Mouse (Mus musculus): ENCODE results near the gene Dppa4. TPM values are rescaled to one million over a fixed set of nuclear protein-coding genes. Genes with fewer than 3 reads are reported as not detected.
"Not testable (repeated sequence)": the region's sequence is repeated elsewhere in the genome, so short reads cannot be mapped to it uniquely, and the experiment has no call there.

Gene Dppa4
- polyA plus RNA-seq, 1 experiment from 2014 or later: not detected

DNA sequence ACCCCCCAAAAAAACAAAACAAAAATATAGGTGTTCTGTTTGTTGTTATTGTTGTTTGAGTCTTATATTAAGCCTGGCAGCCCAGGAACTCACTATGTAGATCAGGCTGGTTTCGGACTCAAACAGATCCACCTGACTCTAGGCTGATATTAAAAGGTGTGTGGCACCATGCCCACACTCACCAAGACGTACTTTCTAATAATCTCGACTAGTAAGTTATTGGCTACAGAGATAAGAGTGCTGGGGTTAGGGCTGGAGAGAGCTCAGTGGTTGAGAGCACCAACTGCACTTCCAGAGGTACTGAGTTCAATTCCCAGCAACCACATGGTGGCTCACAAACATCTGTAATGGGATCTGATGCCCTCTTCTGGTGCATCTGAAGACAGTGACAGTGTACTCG lies 2.6 kb upstream of the Dppa4 start:
- 90% methylated on average over 4 of the region's 4 CpGs for whole genome bisulfite sequencing
- Histone ChIP-seq H3K9ac (ENCODE audit: low read depth, low read length) (no peak overlapping the region), H3K36me3 (ENCODE audit: control insufficient read depth, insufficient read depth, low read length) (no peaks in the 10 kb centered on the region), H3K4me2 (ENCODE audit: low read depth, low read length) (no peak overlapping the region), H3K4me3 (ENCODE audit: low read length) (no peak overlapping the region), H3K4me1 (ENCODE audit: control insufficient read depth, insufficient read depth, low read length) (no peaks in the 10 kb centered on the region), H3K9me3 (ENCODE audit: control insufficient read depth, low read length) (no peaks in the 10 kb centered on the region), H3K27me3 (replicated peaks; ENCODE audit: control insufficient read depth, insufficient read depth, low read length) (no peaks in the 10 kb centered on the region), H3K27ac (ENCODE audit: low read length) (no peak overlapping the region)
- ATAC-seq: no peak

DNA sequence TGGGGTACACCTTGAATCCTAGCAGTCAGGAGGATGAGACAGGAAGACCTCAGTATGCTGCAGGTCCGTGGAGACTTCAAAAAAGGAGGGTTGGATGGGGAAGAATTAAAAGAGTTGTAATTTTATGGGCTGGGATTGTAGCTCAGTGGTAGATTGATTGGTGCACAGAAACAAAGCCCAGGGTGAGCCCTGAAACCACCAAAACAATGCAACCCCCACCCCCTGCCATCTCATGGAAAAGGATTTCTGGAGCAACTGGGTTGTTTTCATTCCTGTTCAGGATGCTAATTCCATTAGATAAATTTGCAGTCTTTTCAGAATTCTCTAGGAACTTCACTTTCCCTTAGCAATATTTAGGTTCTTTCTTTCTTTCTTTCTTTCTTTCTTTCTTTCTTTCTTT lies 732 bp upstream of the Dppa4 start:
- Histone ChIP-seq H3K9ac (ENCODE audit: low read depth, low read length) (no peak overlapping the region), H3K27ac (ENCODE audit: low read length) (no peak overlapping the region), H3K4me3 (ENCODE audit: low read length) (no peak overlapping the region), H3K9me3 (ENCODE audit: control insufficient read depth, low read length) (no peaks in the 10 kb centered on the region), H3K4me2 (ENCODE audit: low read depth, low read length) (no peak overlapping the region), H3K4me1 (ENCODE audit: control insufficient read depth, insufficient read depth, low read length) (no peaks in the 10 kb centered on the region), H3K36me3 (ENCODE audit: control insufficient read depth, insufficient read depth, low read length) (no peaks in the 10 kb centered on the region), H3K27me3 (replicated peaks; ENCODE audit: control insufficient read depth, insufficient read depth, low read length) (no peaks in the 10 kb centered on the region)
- 72% methylated on average over 1 of the region's 1 CpGs for WGBS
- no peak for ATAC-seq

DNA sequence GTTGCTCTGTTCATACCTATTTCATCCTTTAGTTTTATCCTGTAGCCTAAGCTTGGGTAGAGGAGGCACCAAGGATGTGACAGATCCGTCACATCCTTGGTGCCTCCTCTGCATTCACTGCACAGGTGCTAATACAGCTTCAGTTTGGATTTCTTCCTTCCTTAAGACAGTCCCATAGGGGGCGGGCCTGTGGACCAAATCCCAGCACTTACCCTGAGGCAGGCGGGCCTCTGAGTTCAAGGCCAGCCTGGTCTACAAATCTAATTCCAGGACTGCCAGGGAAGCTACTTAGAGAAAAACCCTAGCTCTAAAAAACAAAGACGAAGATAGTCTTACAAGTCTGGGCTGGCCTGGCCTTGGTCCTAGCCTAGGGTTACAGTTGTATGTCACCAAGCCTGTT lies 2.0 kb downstream of the Dppa4 start:
- WGBS: 88% methylated on average over 4 of the region's 4 CpGs
- Histone ChIP-seq H3K4me2 (ENCODE audit: low read depth, low read length) (no peak overlapping the region), H3K27ac (ENCODE audit: low read length) (no peak overlapping the region), H3K9ac (ENCODE audit: low read depth, low read length) (no peak overlapping the region), H3K9me3 (ENCODE audit: control insufficient read depth, low read length) (no peaks in the 10 kb centered on the region), H3K4me3 (ENCODE audit: low read length) (no peak overlapping the region), H3K36me3 (ENCODE audit: control insufficient read depth, insufficient read depth, low read length) (no peaks in the 10 kb centered on the region), H3K4me1 (ENCODE audit: control insufficient read depth, insufficient read depth, low read length) (no peaks in the 10 kb centered on the region), H3K27me3 (replicated peaks; ENCODE audit: control insufficient read depth, insufficient read depth, low read length) (no peaks in the 10 kb centered on the region)
- no peak for ATAC-seq

DNA sequence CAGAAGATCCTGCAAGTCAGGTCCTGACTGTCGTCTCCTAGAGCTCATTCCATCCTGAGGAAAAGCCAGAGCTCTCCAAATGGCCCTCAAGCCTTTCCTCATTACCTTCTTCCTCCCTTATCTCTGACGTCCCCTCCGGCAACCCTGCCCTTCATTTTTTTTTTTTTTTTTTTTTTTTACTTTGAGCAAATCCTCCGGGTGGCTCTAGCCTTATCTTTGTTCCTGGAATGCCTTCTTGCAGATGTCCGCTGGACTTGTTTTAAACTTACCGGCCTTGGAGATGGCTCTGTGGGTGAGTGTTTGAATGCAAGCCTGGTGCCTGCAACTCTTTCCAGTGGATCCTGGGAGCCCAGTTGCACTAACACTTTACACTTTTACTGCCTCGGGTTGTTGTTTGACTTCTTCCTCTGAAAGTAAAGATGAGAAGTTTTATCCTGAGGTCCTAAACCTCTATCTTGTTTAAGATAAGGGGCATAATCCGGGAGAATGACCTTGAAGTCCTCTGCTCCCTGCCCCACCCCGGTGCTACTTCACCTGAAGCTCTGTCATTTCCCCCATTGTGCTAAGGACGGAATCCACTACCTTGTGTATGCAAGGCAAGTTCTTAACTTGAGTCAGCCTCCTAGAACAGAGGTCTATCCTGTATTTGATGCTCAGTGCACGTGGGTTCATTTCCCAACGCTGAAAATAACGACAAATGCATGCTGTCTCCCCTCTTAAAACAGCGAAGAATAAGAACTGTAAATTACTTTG lies 14.0 kb downstream of the Dppa4 start:
- H3K36me3 ChIP-seq (ENCODE audit: control insufficient read depth, insufficient read depth, low read length): no peaks in the 10 kb centered on the region
- H3K4me3 ChIP-seq (ENCODE audit: low read length): no peak overlapping the region
- WGBS: 47% methylated on average over 14 of the region's 14 CpGs
- no peaks in the 10 kb centered on the region for H3K9me3 ChIP-seq (ENCODE audit: control insufficient read depth, low read length)
- H3K27ac ChIP-seq (ENCODE audit: low read length): no peak overlapping the region
- no peaks in the 10 kb centered on the region for H3K27me3 ChIP-seq (replicated peaks; ENCODE audit: control insufficient read depth, insufficient read depth, low read length)
- ATAC-seq: peak; percentile 59
- no peaks in the 10 kb centered on the region for H3K4me1 ChIP-seq (ENCODE audit: control insufficient read depth, insufficient read depth, low read length)
- H3K4me2 ChIP-seq (ENCODE audit: low read depth, low read length): no peak overlapping the region
- no peak overlapping the region for H3K9ac ChIP-seq (ENCODE audit: low read depth, low read length)

DNA sequence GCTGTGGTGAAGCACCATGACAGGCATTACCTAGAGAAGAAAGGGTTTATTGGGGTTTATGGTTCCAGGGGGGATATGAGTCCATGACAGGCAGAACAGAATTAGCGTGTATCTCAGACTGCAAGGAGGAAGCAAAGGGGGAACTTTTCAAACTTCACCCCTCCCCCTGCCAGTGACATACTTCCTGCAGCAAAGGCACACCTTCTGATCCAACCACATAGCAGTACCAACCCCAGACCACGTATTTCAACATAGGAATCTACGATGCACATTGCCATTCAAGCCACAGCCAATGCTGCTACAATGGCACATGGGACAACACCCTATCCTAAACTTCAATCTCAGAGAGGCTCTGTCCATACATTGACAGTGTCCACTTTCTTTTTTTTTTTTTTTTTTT lies 16.4 kb downstream of the Dppa4 start:
- 80% methylated on average over 3 of the region's 3 CpGs for WGBS
- Histone ChIP-seq H3K27ac (ENCODE audit: low read length) (no peak overlapping the region), H3K9me3 (ENCODE audit: control insufficient read depth, low read length) (no peaks in the 10 kb centered on the region), H3K4me3 (ENCODE audit: low read length) (no peak overlapping the region), H3K4me1 (ENCODE audit: control insufficient read depth, insufficient read depth, low read length) (0 out of 2 replicates have a peak, but pooled peaks cover 2% of the 10 kb centered on the region), H3K27me3 (replicated peaks; ENCODE audit: control insufficient read depth, insufficient read depth, low read length) (no peaks in the 10 kb centered on the region), H3K4me2 (ENCODE audit: low read depth, low read length) (no peak overlapping the region), H3K36me3 (ENCODE audit: control insufficient read depth, insufficient read depth, low read length) (no peaks in the 10 kb centered on the region), H3K9ac (ENCODE audit: low read depth, low read length) (no peak overlapping the region)
- no peak for ATAC-seq

DNA sequence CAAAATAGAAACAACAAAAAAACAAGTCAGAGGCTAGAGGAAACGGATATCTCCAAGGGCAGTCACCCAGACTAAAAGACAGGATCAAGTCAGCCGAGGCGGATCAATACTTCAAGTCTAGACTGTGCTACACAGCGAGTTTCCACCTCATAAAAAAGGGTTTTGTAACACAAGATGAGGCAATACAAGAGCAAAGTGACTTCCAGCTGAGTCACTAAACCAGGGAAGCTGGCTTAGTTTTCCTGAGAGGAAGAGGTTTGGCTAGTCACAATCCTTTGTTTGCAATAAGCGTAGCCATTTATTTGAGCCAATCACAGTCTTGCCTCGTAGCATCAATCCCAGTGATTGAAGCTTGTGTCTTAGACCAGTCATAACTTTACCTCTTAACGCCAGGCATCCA lies 20.0 kb downstream of the Dppa4 start, which contains the start of gene Dppa2:
Gene Dppa2, plus strand, starts transcription at position 400 of the 400 bp plus-strand sequence.
- Histone ChIP-seq H3K4me2 (ENCODE audit: low read depth, low read length) (no peak within 1 kb of the TSS), H3K27me3 (replicated peaks; ENCODE audit: control insufficient read depth, insufficient read depth, low read length) (no peaks in the 10 kb centered on the region), H3K27ac (ENCODE audit: low read length) (no peak within 1 kb of the TSS), H3K4me1 (ENCODE audit: control insufficient read depth, insufficient read depth, low read length) (0 out of 2 replicates have a peak, but pooled peaks cover 2% of the 10 kb centered on the region), H3K9me3 (ENCODE audit: control insufficient read depth, low read length) (no peaks in the 10 kb centered on the region), H3K9ac (ENCODE audit: low read depth, low read length) (no peak within 1 kb of the TSS), H3K36me3 (ENCODE audit: control insufficient read depth, insufficient read depth, low read length) (no peaks in the 10 kb centered on the region), H3K4me3 (ENCODE audit: low read length) (no peak within 1 kb of the TSS)
- ATAC-seq: no peak
- WGBS: 78% methylated on average over 7 of the region's 7 CpGs

DNA sequence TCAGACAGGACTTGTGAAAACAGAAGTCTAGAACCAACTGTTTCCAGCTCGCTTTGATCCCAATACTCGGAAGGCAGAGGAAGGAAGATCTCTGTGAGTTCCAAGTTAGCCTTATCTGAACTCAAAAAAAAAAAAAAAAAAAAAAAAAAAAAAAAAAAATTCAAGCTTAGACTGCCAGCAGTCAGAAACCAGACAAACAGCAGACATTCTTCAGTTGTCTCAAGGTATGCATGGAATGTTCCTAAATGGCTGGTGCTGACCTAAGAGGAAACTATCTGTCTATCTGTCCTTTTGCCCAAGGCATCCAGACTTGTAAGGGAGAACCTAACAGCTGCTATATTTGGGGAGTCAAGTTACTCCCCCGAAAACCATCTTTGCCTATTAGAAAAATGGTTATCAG lies 20.4 kb downstream of the Dppa4 start:
- Histone ChIP-seq H3K4me1 (ENCODE audit: control insufficient read depth, insufficient read depth, low read length) (0 out of 2 replicates have a peak, but pooled peaks cover 2% of the 10 kb centered on the region), H3K4me2 (ENCODE audit: low read depth, low read length) (no peak overlapping the region), H3K4me3 (ENCODE audit: low read length) (no peak overlapping the region), H3K9ac (ENCODE audit: low read depth, low read length) (no peak overlapping the region), H3K36me3 (ENCODE audit: control insufficient read depth, insufficient read depth, low read length) (no peaks in the 10 kb centered on the region), H3K9me3 (ENCODE audit: control insufficient read depth, low read length) (no peaks in the 10 kb centered on the region), H3K27ac (ENCODE audit: low read length) (no peak overlapping the region), H3K27me3 (replicated peaks; ENCODE audit: control insufficient read depth, insufficient read depth, low read length) (no peaks in the 10 kb centered on the region)
- WGBS: 57% methylated on average over 3 of the region's 3 CpGs
- ATAC-seq: no peak

DNA sequence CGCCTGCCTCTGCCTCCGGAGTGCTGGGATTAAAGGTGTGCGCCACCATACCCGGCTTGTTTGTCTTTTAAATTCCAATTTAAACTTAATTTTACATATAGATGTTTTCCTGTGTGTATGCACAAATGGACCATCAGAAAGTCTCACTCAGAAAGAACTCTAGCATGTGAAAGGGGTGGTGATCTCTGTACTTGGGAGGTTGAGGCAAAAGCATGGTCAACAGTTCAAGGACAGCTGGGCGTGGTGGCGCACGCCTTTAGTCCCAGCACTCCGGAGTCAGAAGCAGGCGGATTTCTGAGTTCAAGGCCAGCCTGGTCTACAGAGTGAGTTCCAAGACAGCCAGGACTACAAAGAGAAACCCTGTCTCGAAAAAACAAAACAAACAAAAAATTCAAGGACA lies 25.4 kb downstream of the Dppa4 start:
- not testable (repeated sequence) for H3K36me3 ChIP-seq (ENCODE audit: control insufficient read depth, insufficient read depth, low read length); H3K27me3 ChIP-seq (replicated peaks; ENCODE audit: control insufficient read depth, insufficient read depth, low read length); H3K4me2 ChIP-seq (ENCODE audit: low read depth, low read length); ATAC-seq; H3K4me1 ChIP-seq (ENCODE audit: control insufficient read depth, insufficient read depth, low read length); H3K9me3 ChIP-seq (ENCODE audit: control insufficient read depth, low read length); H3K4me3 ChIP-seq (ENCODE audit: low read length); H3K9ac ChIP-seq (ENCODE audit: low read depth, low read length); H3K27ac ChIP-seq (ENCODE audit: low read length)
- WGBS: 95% methylated on average over 10 of the region's 10 CpGs

DNA sequence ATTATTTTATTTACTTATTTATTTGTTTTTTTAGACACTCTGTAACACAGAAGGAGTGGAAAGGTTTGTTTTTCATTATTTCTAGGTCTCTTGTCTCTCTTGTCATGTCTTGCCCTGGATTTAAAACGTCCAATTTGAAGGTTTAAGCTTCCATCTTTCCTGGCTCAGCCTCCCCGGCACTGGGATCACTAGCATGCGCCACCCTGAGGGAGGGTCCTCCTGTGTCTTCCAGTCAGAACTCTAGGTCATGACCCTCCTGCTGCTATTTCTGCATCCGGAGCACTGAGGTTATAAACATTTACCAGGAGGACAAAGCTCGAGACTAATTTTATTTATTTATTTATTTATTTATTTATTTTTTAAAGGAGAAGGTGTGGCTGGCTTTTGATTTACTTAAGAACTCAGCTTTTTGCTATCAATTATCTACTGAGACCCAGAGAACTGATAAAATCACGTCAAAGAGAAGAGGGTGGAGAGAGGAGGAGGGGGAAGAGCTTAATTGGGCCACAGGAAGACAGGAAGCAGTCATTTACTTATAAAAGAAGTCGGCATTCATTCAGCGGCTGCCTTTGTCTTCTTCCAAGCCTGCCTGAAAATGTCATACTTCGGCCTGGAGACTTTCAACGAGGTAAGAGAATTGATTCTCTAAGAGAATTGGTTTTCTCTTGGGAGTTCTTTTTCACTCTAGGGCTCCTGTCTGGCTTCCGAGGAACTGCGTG lies 26.5 kb downstream of the Dppa4 start:
- Histone ChIP-seq H3K36me3 (ENCODE audit: control insufficient read depth, insufficient read depth, low read length) (no peaks in the 10 kb centered on the region), H3K27me3 (replicated peaks; ENCODE audit: control insufficient read depth, insufficient read depth, low read length) (no peaks in the 10 kb centered on the region), H3K9ac (ENCODE audit: low read depth, low read length) (no peak overlapping the region), H3K27ac (ENCODE audit: low read length) (no peak overlapping the region), H3K4me1 (ENCODE audit: control insufficient read depth, insufficient read depth, low read length) (no peaks in the 10 kb centered on the region), H3K4me2 (ENCODE audit: low read depth, low read length) (no peak overlapping the region), H3K9me3 (ENCODE audit: control insufficient read depth, low read length) (no peaks in the 10 kb centered on the region), H3K4me3 (ENCODE audit: low read length) (no peak overlapping the region)
- ATAC-seq: no peak
- WGBS: 78% methylated on average over 12 of the region's 12 CpGs

Measured in intestine, embryonic 16.5 days (tissue).